In the genomic region with DNA sequence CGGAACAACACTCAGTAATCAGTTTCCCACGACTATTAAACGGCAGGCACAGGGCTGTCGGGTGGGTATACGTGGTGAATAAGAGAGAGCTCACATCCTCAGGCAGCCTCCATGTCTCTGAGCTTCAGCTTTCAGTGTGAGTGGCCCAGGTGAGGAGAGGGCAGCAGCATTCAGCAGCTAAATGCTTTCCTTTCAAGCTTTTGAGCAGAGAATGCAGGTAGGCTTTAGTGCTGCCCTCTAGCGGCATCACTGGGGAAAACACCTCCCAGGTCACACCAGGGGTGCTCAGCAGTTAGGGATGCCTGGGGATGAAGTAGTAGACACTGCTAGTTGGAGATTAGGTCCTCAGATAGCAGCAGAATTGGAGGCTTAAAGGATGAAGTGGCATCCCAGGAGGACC, we compare ENCODE assay signal across 11 mouse cellular contexts. TPM values are rescaled to one million over a fixed set of nuclear protein-coding genes. Genes with fewer than 3 reads are reported as not detected.
A peak's percentile ranks its signal among the peaks of the same experiment; 100 is the strongest.
DNase-seq lines count a peak whose midpoint lies in the region; ATAC-seq and TF ChIP-seq lines count a peak whose summit lies in the region.
"Not testable (repeated sequence)": the region's sequence is repeated elsewhere in the genome, so short reads cannot be mapped to it uniquely, and the experiment has no call there.
"Had no signal": no experiment of that assay in that cellular context is flagged by ENCODE, and none has a peak within 500 bp of the region (broad histone marks: within the 10 kb centered on the region; RNA-seq: fewer than 3 reads in every experiment).

No protein-coding gene starts in this region.

- not testable (repeated sequence) for TF ChIP-seq POLR2A in MEL (IDR thresholded peaks at IDR 0.05; ENCODE audit: control insufficient read depth in 1 of 2, insufficient read depth in 1 of 2, low read depth in 1 of 2, low read length in 2 of 2, poor library complexity in 1 of 2)

- 0% methylated on average over 1 of the region's 6 CpGs for WGBS in intestine, postnatal 0 days

- peak; percentile 20 to 38 (median 25); a peak in 4 of 6 replicates for TF ChIP-seq CTCF in MEL (IDR thresholded peaks at IDR 0.05 in 2 of 3, conservative IDR thresholded peaks at IDR 0.05 in 1 of 3; ENCODE audit: control insufficient read depth in 1 of 3, insufficient read depth in 1 of 3, low read depth in 2 of 3, low read length in 3 of 3, poor library complexity in 1 of 3, severe bottlenecking in 1 of 3)
- TF ChIP-seq CTCF in intestine, postnatal 0 days (IDR thresholded peaks at IDR 0.05; ENCODE audit: low read depth), result peak; percentile 56

- TF ChIP-seq RAD21 in MEL (IDR thresholded peaks at IDR 0.05; ENCODE audit: low read depth, low read length), result not testable (repeated sequence)

- DNase-seq in MEL (ENCODE audit: low read depth, low spot score), result not testable (repeated sequence)
- peak; percentile 42 to 44 for DNase-seq in cerebellum, postnatal 10 days
- peak; percentile 30 to 36 for DNase-seq in left cerebral cortex, adult 18-20 months (ENCODE audit: low spot score in 2 of 2)
- DNase-seq in lung, postnatal 14 days, result peak; percentile 61
- peak; percentile 10 to 12 for DNase-seq in thymus, adult 18-20 months

- H3K9me3 ChIP-seq in MEL (replicated peaks; ENCODE audit: insufficient read depth, low read length); intestine, postnatal 0 days (ENCODE audit: control insufficient read depth): not testable (repeated sequence)

- not testable (repeated sequence) for H3K27ac ChIP-seq in MEL (ENCODE audit: control insufficient read depth, low read depth, low read length); intestine, postnatal 0 days (ENCODE audit: low read depth, low read length)

- not testable (repeated sequence) for H3K4me1 ChIP-seq in MEL (ENCODE audit: control insufficient read depth in 1 of 2, insufficient read depth in 2 of 2, low read length in 2 of 2); intestine, postnatal 0 days (replicated peaks; ENCODE audit: control insufficient read depth, insufficient read depth, low read length)

- H3K36me3 ChIP-seq in MEL (ENCODE audit: control insufficient read depth in 1 of 2, insufficient read depth in 2 of 2, low read length in 2 of 2); intestine, postnatal 0 days (ENCODE audit: control insufficient read depth, insufficient read depth): not testable (repeated sequence)

- not testable (repeated sequence) for H3K4me3 ChIP-seq in MEL (ENCODE audit: control insufficient read depth in 1 of 2, insufficient read depth in 1 of 2, low read depth in 2 of 2, low read length in 2 of 2); intestine, postnatal 0 days (ENCODE audit: low read depth, low read length)

- peak; percentile 93 for ATAC-seq in granulocyte monocyte progenitor cell, adult 5-6 weeks (replicated peaks; ENCODE audit: poor library complexity, severe bottlenecking)
- not testable (repeated sequence) for ATAC-seq in intestine, postnatal 0 days
- peak; percentile 47; the same call in 1 of the 2 replicates for ATAC-seq in neutrophil, adult 5-6 weeks (ENCODE audit: extremely low read depth, insufficient number of reproducible peaks, low FRiP score, poor library complexity, severe bottlenecking)

- not testable (repeated sequence) for H3K79me2 ChIP-seq in MEL (ENCODE audit: control insufficient read depth, insufficient read depth, low read length, poor library complexity)

- not testable (repeated sequence) for H3K4me2 ChIP-seq in intestine, postnatal 0 days (replicated peaks; ENCODE audit: low read depth)

- TF ChIP-seq EP300 in MEL (IDR thresholded peaks at IDR 0.05; ENCODE audit: low read depth in 1 of 2, low read length in 2 of 2), result not testable (repeated sequence)

- not testable (repeated sequence) for H3K9ac ChIP-seq in MEL (ENCODE audit: control insufficient read depth, low read depth, low read length, poor library complexity, severe bottlenecking); intestine, postnatal 0 days (ENCODE audit: low read depth, low read length)

- not testable (repeated sequence) for H3K27me3 ChIP-seq in MEL (ENCODE audit: control insufficient read depth in 1 of 2, insufficient read depth in 2 of 2, low read length in 2 of 2); intestine, postnatal 0 days (replicated peaks; ENCODE audit: control insufficient read depth, insufficient read depth, low read length)

TF ChIP-seq in MEL, 35 proteins besides CTCF, POLR2A, EP300 and RAD21:
- 0 out of 2 replicates have a peak, but pooled peaks have one; percentile 12 for TF ChIP-seq SMC3 (IDR thresholded peaks at IDR 0.05; ENCODE audit: low read depth, low read length)
TF ChIP-seq in MEL: peak in this region for 1; not testable (repeated sequence) for 34.

RNA-seq across cellular contexts. Expression of a gene that starts 2.8 kb away (rescaled TPM):
- total RNA-seq in MEL (2012; rRNA removed), result not detected in 2 replicates
- polyA plus RNA-seq in MEL (2012; ENCODE audit: insufficient read depth in 1 of 2, insufficient read length in 2 of 2, low read depth in 1 of 2, low replicate concordance in 2 of 2, missing spikeins in 1 of 2), result not detected
- not detected in 2 replicates for total RNA-seq in granulocyte monocyte progenitor cell, adult 5-6 weeks (2014; fragmentation: Nextera tagmentation)
- total RNA-seq in granulocyte monocyte progenitor cell, adult 5-6 weeks (2017), result not detected in 2 replicates
- 66.1 and 82.0 TPM in 2 replicates for polyA plus RNA-seq in intestine, postnatal 0 days (2015; fragmentation: Nextera tagmentation; extraction: Ambion mirVana)
- total RNA-seq in left cerebral cortex, adult 18-20 months (2021), result not detected
- not detected in 2 replicates for total RNA-seq in neutrophil, adult 5-6 weeks (2017)
- polyA plus RNA-seq: hindbrain, embryonic 10.5 days; macrophage had no signal

RNA-seq across cellular contexts. Expression of a gene that starts 29.2 kb away (rescaled TPM):
- total RNA-seq in MEL (2012; rRNA removed), result not detected in 2 replicates
- not detected for polyA plus RNA-seq in MEL (2012; ENCODE audit: insufficient read depth in 1 of 2, insufficient read length in 2 of 2, low read depth in 1 of 2, low replicate concordance in 2 of 2, missing spikeins in 1 of 2)
- not detected in 2 replicates for total RNA-seq in granulocyte monocyte progenitor cell, adult 5-6 weeks (2014; fragmentation: Nextera tagmentation)
- not detected in 2 replicates for total RNA-seq in granulocyte monocyte progenitor cell, adult 5-6 weeks (2017)
- polyA plus RNA-seq in intestine, postnatal 0 days (2015; fragmentation: Nextera tagmentation; extraction: Ambion mirVana), result 94.0 and 129 TPM in 2 replicates
- not detected for total RNA-seq in left cerebral cortex, adult 18-20 months (2021)
- total RNA-seq in neutrophil, adult 5-6 weeks (2017), result not detected in 2 replicates
- polyA plus RNA-seq: hindbrain, embryonic 10.5 days; macrophage had no signal

RNA-seq across cellular contexts. Expression of a gene that starts 30.0 kb away (rescaled TPM):
- not detected in 2 replicates for total RNA-seq in MEL (2012; rRNA removed)
- not detected for polyA plus RNA-seq in MEL (2012; ENCODE audit: insufficient read depth in 1 of 2, insufficient read length in 2 of 2, low read depth in 1 of 2, low replicate concordance in 2 of 2, missing spikeins in 1 of 2)
- total RNA-seq in granulocyte monocyte progenitor cell, adult 5-6 weeks (2014; fragmentation: Nextera tagmentation), result not detected in 2 replicates
- not detected in 2 replicates for total RNA-seq in granulocyte monocyte progenitor cell, adult 5-6 weeks (2017)
- 0.69 and 0.70 TPM in 2 replicates for polyA plus RNA-seq in intestine, postnatal 0 days (2015; fragmentation: Nextera tagmentation; extraction: Ambion mirVana)
- total RNA-seq in left cerebral cortex, adult 18-20 months (2021), result not detected
- not detected in 2 replicates for total RNA-seq in neutrophil, adult 5-6 weeks (2017)
- polyA plus RNA-seq: hindbrain, embryonic 10.5 days; macrophage; small intestine, adult 2 months had no signal

RNA-seq across cellular contexts. Expression of a gene that starts 54.9 kb away (rescaled TPM):
- not detected in 2 replicates for total RNA-seq in MEL (2012; rRNA removed)
- polyA plus RNA-seq in MEL (2012; ENCODE audit: insufficient read depth in 1 of 2, insufficient read length in 2 of 2, low read depth in 1 of 2, low replicate concordance in 2 of 2, missing spikeins in 1 of 2), result not detected
- total RNA-seq in granulocyte monocyte progenitor cell, adult 5-6 weeks (2014; fragmentation: Nextera tagmentation), result not detected in 2 replicates
- not detected in 2 replicates for total RNA-seq in granulocyte monocyte progenitor cell, adult 5-6 weeks (2017)
- not detected in 2 replicates for polyA plus RNA-seq in intestine, postnatal 0 days (2015; fragmentation: Nextera tagmentation; extraction: Ambion mirVana)
- total RNA-seq in left cerebral cortex, adult 18-20 months (2021), result not detected
- total RNA-seq in neutrophil, adult 5-6 weeks (2017), result not detected in 2 replicates
- polyA plus RNA-seq: hindbrain, embryonic 10.5 days; macrophage; small intestine, adult 2 months had no signal
